8 mouse cellular contexts compared by ENCODE assay signal in the genomic region with DNA sequence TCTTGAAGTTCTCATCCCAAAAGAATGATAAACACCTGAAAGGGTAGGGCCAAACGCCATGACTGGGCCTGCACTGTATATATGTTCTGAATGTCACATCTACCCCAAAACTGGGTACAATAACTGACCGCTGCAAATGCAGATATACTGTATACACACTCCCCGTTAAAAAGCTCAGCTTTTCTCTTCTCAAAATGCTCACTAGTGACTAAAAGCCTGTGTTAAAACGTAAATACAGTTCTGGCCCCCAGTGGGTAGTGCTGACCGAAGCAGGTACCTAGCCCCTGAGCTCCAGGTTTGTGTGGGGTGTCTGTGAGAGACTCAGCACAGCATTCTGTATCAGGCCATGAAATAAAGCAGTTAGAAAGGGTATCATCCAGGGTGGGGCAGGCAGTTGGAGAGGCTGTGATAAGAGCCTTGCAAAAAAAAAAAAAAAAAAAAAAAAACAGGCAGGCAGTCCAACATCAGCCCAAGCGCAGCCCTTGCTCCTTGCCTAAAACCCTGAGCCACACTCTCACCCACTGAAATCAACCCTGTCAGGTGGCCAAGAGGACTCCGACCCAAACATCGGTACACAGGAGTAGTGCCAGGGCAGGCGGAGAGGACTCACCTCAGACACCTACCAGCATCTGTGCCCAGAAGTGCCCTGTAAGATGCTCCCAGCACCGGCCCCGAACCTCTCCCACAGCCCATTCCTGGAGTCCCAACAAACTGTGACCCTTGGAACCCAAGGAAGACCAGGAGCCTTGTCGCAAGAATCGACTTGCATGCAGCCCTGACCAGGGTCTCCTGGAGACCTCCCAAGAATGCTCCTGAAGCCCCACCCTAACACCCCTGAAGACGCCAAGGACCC. TPM values are rescaled to one million over a fixed set of nuclear protein-coding genes. Genes with fewer than 3 reads are reported as not detected.
A peak's percentile ranks its signal among the peaks of the same experiment; 100 is the strongest.
DNase-seq lines count a peak whose midpoint lies in the region; ATAC-seq and TF ChIP-seq lines count a peak whose summit lies in the region.

No protein-coding gene starts in this region.

- 51% methylated on average over 14 of the region's 14 CpGs for WGBS in heart, embryonic 14.5 days
- WGBS in neural tube, embryonic 12.5 days = 56% methylated on average over 14 of the region's 14 CpGs

- H3K9me3 ChIP-seq in heart, embryonic 14.5 days (ENCODE audit: control insufficient read depth, low read length) = no peaks in the 10 kb centered on the region
- no peaks in the 10 kb centered on the region for H3K9me3 ChIP-seq in neural tube, embryonic 12.5 days

- peak overlapping the region; percentile 85 for H3K4me2 ChIP-seq in heart, embryonic 14.5 days (ENCODE audit: low read length)
- H3K4me2 ChIP-seq in neural tube, embryonic 12.5 days (replicated peaks) = peak overlapping the region; percentile 85

- peak; percentile 24 for DNase-seq in embryo, embryonic 9.5 days (ENCODE audit: extremely low spot score)
- no peak for DNase-seq in embryo, embryonic 11 days
- peak; percentile 60 to 81 for DNase-seq in kidney, postnatal 25 days
- no peak for DNase-seq in right cerebral cortex, postnatal 10 days (ENCODE audit: low spot score in 2 of 2)

- H3K9ac ChIP-seq in heart, embryonic 14.5 days (ENCODE audit: low read length) = peak overlapping the region; percentile 77
- H3K9ac ChIP-seq in neural tube, embryonic 12.5 days = peak overlapping the region; percentile 78

- no peak for TF ChIP-seq CTCF in bone marrow macrophage, adult 2 months (IDR thresholded peaks at IDR 0.05; ENCODE audit: low read depth, low read length)

- TF ChIP-seq POLR2A in bone marrow macrophage, adult 2 months (IDR thresholded peaks at IDR 0.05; ENCODE audit: borderline replicate concordance, low read depth, low read length) = no peak

- ATAC-seq in heart, embryonic 14.5 days (ENCODE audit: insufficient number of reproducible peaks, insufficient read depth, low FRiP score, low read depth) = no peak
- ATAC-seq in neural tube, embryonic 12.5 days (ENCODE audit: low FRiP score, low read depth) = peak; percentile 10; the same call in 1 of the 2 replicates
- no peak for ATAC-seq in inflammation-experienced regulatory T-cells, adult 6 months

- peaks cover 6% of the 10 kb centered on the region; the same call in 1 of the 2 replicates for H3K36me3 ChIP-seq in heart, embryonic 14.5 days (ENCODE audit: control insufficient read depth, insufficient read depth, low read length)
- no peaks in the 10 kb centered on the region for H3K36me3 ChIP-seq in neural tube, embryonic 12.5 days

- peak overlapping the region; percentile 93 for H3K4me3 ChIP-seq in bone marrow macrophage, adult 2 months (ENCODE audit: insufficient read depth, low read length)
- peak overlapping the region; percentile 56 to 66 for H3K4me3 ChIP-seq in heart, embryonic 14.5 days (ENCODE audit: control insufficient read depth in 1 of 2, insufficient read depth in 1 of 2, low read depth in 1 of 2, low read length in 2 of 2)
- H3K4me3 ChIP-seq in neural tube, embryonic 12.5 days = peak overlapping the region; percentile 70

- peaks cover 56% of the 10 kb centered on the region for H3K4me1 ChIP-seq in bone marrow macrophage, adult 2 months (ENCODE audit: control insufficient read depth, insufficient read depth, low read length)
- peaks cover 14% of the 10 kb centered on the region in 2 experiments for H3K4me1 ChIP-seq in heart, embryonic 14.5 days (ENCODE audit: control insufficient read depth in 2 of 2, insufficient read depth in 2 of 2, low read length in 2 of 2)
- peaks cover 9% of the 10 kb centered on the region for H3K4me1 ChIP-seq in neural tube, embryonic 12.5 days

- H3K27me3 ChIP-seq in heart, embryonic 14.5 days (ENCODE audit: control insufficient read depth, insufficient read depth, low read length) = no peaks in the 10 kb centered on the region
- no peaks in the 10 kb centered on the region for H3K27me3 ChIP-seq in neural tube, embryonic 12.5 days (replicated peaks)

- peak overlapping the region; percentile 47; the same call in 1 of the 2 replicates for H3K27ac ChIP-seq in bone marrow macrophage, adult 2 months (ENCODE audit: insufficient read depth, low read depth, low read length)
- H3K27ac ChIP-seq in heart, embryonic 14.5 days (replicated peaks in 1 of 2; ENCODE audit: control insufficient read depth in 1 of 2, insufficient read depth in 1 of 2, low read depth in 2 of 2, low read length in 2 of 2) = no peak overlapping the region
- no peak overlapping the region for H3K27ac ChIP-seq in neural tube, embryonic 12.5 days

RNA-seq across cellular contexts. Expression of a gene that starts 1.0 kb away (rescaled TPM):
- polyA plus RNA-seq in bone marrow macrophage, adult 2 months (2012; ENCODE audit: insufficient read depth, insufficient read length, missing spikeins) = 106 and 112 TPM in 2 replicates
- 21.3 and 21.4 TPM in 2 replicates for polyA plus RNA-seq in heart, embryonic 14.5 days (2014; fragmentation: Nextera tagmentation; extraction: Ambion mirVana)
- 29.9 and 37.0 TPM in 2 replicates for polyA plus RNA-seq in neural tube, embryonic 12.5 days (2016; fragmentation: Nextera tagmentation; extraction: Ambion mirVana)
- 1 to 10 TPM; 1.1 to 2.3 (median 1.9) TPM for polyA plus RNA-seq in inflammation-experienced regulatory T-cells, adult 6 months (2017; shearing (Covaris generic))

RNA-seq across cellular contexts. Expression of a gene that starts 12.5 kb away (rescaled TPM):
- 94.1 and 102 TPM in 2 replicates for polyA plus RNA-seq in bone marrow macrophage, adult 2 months (2012; ENCODE audit: insufficient read depth, insufficient read length, missing spikeins)
- polyA plus RNA-seq in heart, embryonic 14.5 days (2014; fragmentation: Nextera tagmentation; extraction: Ambion mirVana) = 333 and 339 TPM in 2 replicates
- 578 and 608 TPM in 2 replicates for polyA plus RNA-seq in neural tube, embryonic 12.5 days (2016; fragmentation: Nextera tagmentation; extraction: Ambion mirVana)
- polyA plus RNA-seq in inflammation-experienced regulatory T-cells, adult 6 months (2017; shearing (Covaris generic)) = 100 to 1,000 TPM; 221 to 494 (median 253) TPM

RNA-seq across cellular contexts. Expression of a gene that starts 54.0 kb away (rescaled TPM):
- polyA plus RNA-seq in bone marrow macrophage, adult 2 months (2012; ENCODE audit: insufficient read depth, insufficient read length, missing spikeins) = 0.92 TPM in 1 of 2 replicates, not detected in the other
- polyA plus RNA-seq in heart, embryonic 14.5 days (2014; fragmentation: Nextera tagmentation; extraction: Ambion mirVana) = 0.54 and 0.63 TPM in 2 replicates
- 2.6 and 3.5 TPM in 2 replicates for polyA plus RNA-seq in neural tube, embryonic 12.5 days (2016; fragmentation: Nextera tagmentation; extraction: Ambion mirVana)
- polyA plus RNA-seq in inflammation-experienced regulatory T-cells, adult 6 months (2017; shearing (Covaris generic)) = not detected

Comparison
In these comparisons a context has a peak if more than half of its experiments do, and no peak if none do; other contexts are left out.
1. DNase-seq: peak in embryo, embryonic 9.5 days (single experiment) and kidney, postnatal 25 days (2 of 2); none in embryo, embryonic 11 days (single experiment) and right cerebral cortex, postnatal 10 days (0 of 2).
2. Peak in every context shown above with its lines, with median percentiles within 50 percentile points of each other: H3K4me3 ChIP-seq.